Mouse (Mus musculus) midbrain, embryonic 14.5 days (tissue): ENCODE data around the gene Cep57l1. TPM values are rescaled to one million over a fixed set of nuclear protein-coding genes. Genes with fewer than 3 reads are reported as not detected.

ENCODE experiments used
- ATAC-seq: fragments of 200-750 bp; cut with Nextera tagmentation; 2 replicates; pipeline ENCODE4 v1.8.0; 2017; ENCODE audit warnings: moderate number of reproducible peaks, moderate library complexity; ENCODE audit not compliant: low FRiP score, low TSS enrichment
- DNase-seq: peaks from one replicate; pipeline ENCODE4 v3.0.0-alpha.2; 2015
- H3K27ac ChIP-seq: fragments of 300-500 bp; sonication (generic); replicated peaks from 2 replicates; pipeline ENCODE4 v1.5.1; 2014; ENCODE audit warnings: mild to moderate bottlenecking, low read depth, low read length, moderate library complexity
- H3K27me3 ChIP-seq: fragments of 300-500 bp; sonication (generic); 2 replicates; pipeline ENCODE4 v1.6.1; 2014; ENCODE audit warnings: low read length, control low read depth, mixed read lengths; ENCODE audit not compliant: control insufficient read depth, insufficient read depth
- H3K36me3 ChIP-seq: fragments of 300-500 bp; sonication (generic); 2 replicates; pipeline ENCODE4 v1.6.1; 2014; ENCODE audit warnings: low read length, control low read depth; ENCODE audit not compliant: control insufficient read depth, insufficient read depth
- H3K4me1 ChIP-seq: fragments of 300-500 bp; sonication (generic); 2 replicates; pipeline ENCODE4 v1.6.1; 2014; ENCODE audit warnings: mild to moderate bottlenecking, antibody characterized with exemption, low read length, control low read depth; ENCODE audit not compliant: control insufficient read depth, insufficient read depth
- H3K4me2 ChIP-seq: fragments of 300-500 bp; sonication (generic); 2 replicates; pipeline ENCODE4 v1.6.1; 2014; ENCODE audit warnings: mild to moderate bottlenecking, low read length, moderate library complexity
- H3K4me3 ChIP-seq: fragments of 300-500 bp; sonication (generic); replicated peaks from 2 replicates; pipeline ENCODE4 v1.5.1; 2014; ENCODE audit warnings: low read depth, low read length
- H3K9ac ChIP-seq: fragments of 300-500 bp; sonication (generic); replicated peaks from 2 replicates; pipeline ENCODE4 v1.6.1; 2014; ENCODE audit warnings: mild to moderate bottlenecking, low read length, moderate library complexity
- H3K9me3 ChIP-seq: fragments of 300-500 bp; sonication (generic); 2 replicates; pipeline ENCODE4 v1.6.1; 2016; ENCODE audit warnings: low read length, control low read depth, mixed read lengths; ENCODE audit not compliant: control insufficient read depth
- WGBS: fragments of 180-500 bp; shearing (Covaris S2); extraction: QIAGEN DNeasy Blood & Tissue Kit; methylation state at CpG from one replicate; pipeline ENCODE4 v1.1.7; 2014; 5-methylcytosine and 5-hydroxymethylcytosine counted together
- polyA plus RNA-seq: library from polyadenylated mRNA; unstranded; fragments of >200 nt; fragmentation: Nextera tagmentation; extraction: Ambion mirVana; gene quantifications from 2 replicates; pipeline ENCODE4 v1.2.1, GENCODE M21; 2014

The Cep57l1 gene
- polyA plus RNA-seq, 1 experiment from 2014 or later: 16.3 TPM

GRCm38 (mm10) chr10:41711467-41711866, 98.2 kb downstream of the Cep57l1 start:
- H3K27ac ChIP-seq: no peak overlapping the region
- DNase-seq (no peak), ATAC-seq (no peak)
- no peaks in the 10 kb centered on the region for H3K9me3 ChIP-seq
- H3K27me3 ChIP-seq: no peaks in the 10 kb centered on the region
- H3K36me3 ChIP-seq: no peaks in the 10 kb centered on the region
- 29% methylated on average over 7 of the region's 7 CpGs for WGBS
- H3K4me1 ChIP-seq: no peaks in the 10 kb centered on the region
- H3K9ac ChIP-seq: no peak overlapping the region
- no peak overlapping the region for H3K4me2 ChIP-seq
- H3K4me3 ChIP-seq: no peak overlapping the region

DNA sequence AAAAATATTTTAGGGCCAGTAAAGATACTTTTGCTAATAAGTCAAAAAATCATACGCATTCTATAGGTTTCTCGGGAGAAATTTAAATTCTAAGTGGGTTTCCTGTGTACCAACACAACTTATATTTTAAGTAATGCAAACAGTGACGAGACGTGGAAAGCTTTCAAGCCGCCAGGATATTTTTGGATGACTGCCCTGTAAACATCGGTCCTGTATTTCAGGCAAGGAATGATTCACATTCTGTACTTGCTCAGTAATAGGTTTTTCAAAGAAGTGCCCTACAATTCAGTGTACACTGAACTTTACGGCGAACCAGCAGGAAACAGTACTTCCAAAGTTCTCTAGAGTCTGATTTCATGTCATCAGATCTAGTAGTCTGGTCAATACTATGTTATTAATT, 98.9 kb downstream of the Cep57l1 start:
- H3K27me3 ChIP-seq: no peaks in the 10 kb centered on the region
- no peak for DNase-seq
- H3K36me3 ChIP-seq: no peaks in the 10 kb centered on the region
- H3K27ac ChIP-seq: no peak overlapping the region
- no peak overlapping the region for H3K4me2 ChIP-seq
- no peak for ATAC-seq
- WGBS: 95% methylated on average over 8 of the region's 8 CpGs
- no peak overlapping the region for H3K9ac ChIP-seq
- no peaks in the 10 kb centered on the region for H3K4me1 ChIP-seq
- H3K4me3 ChIP-seq: no peak overlapping the region
- H3K9me3 ChIP-seq: no peaks in the 10 kb centered on the region

- no peak overlapping the region for H3K4me2 ChIP-seq
- 96% methylated on average over 8 of the region's 8 CpGs for WGBS
- no peaks in the 10 kb centered on the region for H3K36me3 ChIP-seq
- H3K4me1 ChIP-seq: no peaks in the 10 kb centered on the region
- ATAC-seq: no peak
- no peak overlapping the region for H3K27ac ChIP-seq
- no peak overlapping the region for H3K9ac ChIP-seq
- no peak for DNase-seq
- H3K4me3 ChIP-seq: no peak overlapping the region
- H3K9me3 ChIP-seq: no peaks in the 10 kb centered on the region
- H3K27me3 ChIP-seq: no peaks in the 10 kb centered on the region
Observed at GRCm38 (mm10) chr10:41709341-41709740, 100.3 kb downstream of the Cep57l1 start.

DNA sequence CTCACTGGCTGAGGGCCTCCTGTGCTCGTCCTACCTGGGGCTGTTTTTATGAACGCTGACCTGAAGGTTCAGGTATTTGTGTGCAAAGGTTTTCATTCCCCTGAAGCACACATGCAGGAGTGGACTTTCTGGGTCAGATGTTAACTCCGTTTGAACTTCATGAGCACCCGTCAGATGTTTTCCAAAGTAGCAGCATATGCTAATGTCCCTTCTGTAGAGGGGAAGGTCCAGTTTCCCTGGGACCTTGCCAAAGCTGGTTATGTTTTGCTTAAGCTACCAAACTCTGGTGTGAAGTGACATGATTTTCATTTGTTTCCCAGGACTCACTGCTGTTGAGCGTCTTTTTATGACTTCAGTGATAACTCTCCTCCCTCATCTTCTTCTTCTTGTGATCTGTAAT, 110.0 kb downstream of the Cep57l1 start:
- WGBS: 91% methylated on average over 5 of the region's 5 CpGs
- Histone ChIP-seq H3K27ac (no peak overlapping the region), H3K4me3 (no peak overlapping the region)

DNA sequence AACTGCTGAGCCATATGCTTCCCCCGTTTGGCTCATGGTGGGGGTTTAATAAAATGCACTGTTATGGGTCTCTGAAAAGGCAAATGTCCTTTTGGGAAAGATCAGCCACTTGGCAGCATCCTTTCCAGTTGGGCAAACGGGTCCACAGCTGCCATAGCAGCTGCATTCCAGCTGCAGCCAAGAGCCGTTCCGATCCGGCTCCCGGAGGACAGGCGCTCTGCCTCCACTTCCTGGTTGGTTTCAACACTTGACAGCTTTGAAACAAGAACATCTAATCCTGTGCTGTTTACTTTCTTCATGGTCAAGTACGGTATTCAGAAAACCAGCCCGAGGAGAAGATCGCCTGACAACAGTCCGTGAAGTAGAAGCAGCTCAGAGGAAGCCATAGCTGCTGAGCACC, 112.6 kb downstream of the Cep57l1 start:
- no peaks in the 10 kb centered on the region for H3K4me1 ChIP-seq
- 88% methylated on average over 11 of the region's 11 CpGs for WGBS

More for the DNA sequence above, 110.0 kb downstream of the Cep57l1 start:
- Histone ChIP-seq H3K4me1 (no peaks in the 10 kb centered on the region), H3K27me3 (no peaks in the 10 kb centered on the region), H3K9me3 (no peaks in the 10 kb centered on the region), H3K36me3 (no peaks in the 10 kb centered on the region), H3K9ac (no peak overlapping the region), H3K4me2 (no peak overlapping the region)
- no peak for ATAC-seq
- DNase-seq: no peak

GRCm38 (mm10) chr10:41690978-41691377, 118.7 kb downstream of the Cep57l1 start:
- no peaks in the 10 kb centered on the region for H3K27me3 ChIP-seq
- H3K27ac ChIP-seq: no peak overlapping the region
- no peak overlapping the region for H3K9ac ChIP-seq
- ATAC-seq: no peak
- H3K4me1 ChIP-seq: no peaks in the 10 kb centered on the region
- H3K36me3 ChIP-seq: no peaks in the 10 kb centered on the region
- H3K4me3 ChIP-seq: no peak overlapping the region
- H3K4me2 ChIP-seq: no peak overlapping the region
- 48% methylated on average over 4 of the region's 4 CpGs for WGBS
- H3K9me3 ChIP-seq: no peaks in the 10 kb centered on the region
- no peak for DNase-seq

More for the DNA sequence above, 112.6 kb downstream of the Cep57l1 start:
- Histone ChIP-seq H3K27ac (no peak overlapping the region), H3K9ac (no peak overlapping the region), H3K9me3 (no peaks in the 10 kb centered on the region), H3K4me3 (no peak overlapping the region), H3K27me3 (no peaks in the 10 kb centered on the region), H3K36me3 (no peaks in the 10 kb centered on the region), H3K4me2 (no peak overlapping the region)
- ATAC-seq: no peak
- DNase-seq: no peak

GRCm38 (mm10) chr10:41689941-41690887, 119.5 kb downstream of the Cep57l1 start:
- H3K9me3 ChIP-seq: no peaks in the 10 kb centered on the region
- H3K27ac ChIP-seq: no peak overlapping the region
- DNase-seq (peak; percentile 89), ATAC-seq (no peak)
- H3K4me3 ChIP-seq: peak overlapping the region; percentile 36
- WGBS: 22% methylated on average over 24 of the region's 24 CpGs
- H3K4me2 ChIP-seq: peak overlapping the region; percentile 74
- H3K27me3 ChIP-seq: no peaks in the 10 kb centered on the region
- no peaks in the 10 kb centered on the region for H3K36me3 ChIP-seq
- no peaks in the 10 kb centered on the region for H3K4me1 ChIP-seq
- peak overlapping the region; percentile 42; the same call in 1 of the 2 replicates for H3K9ac ChIP-seq

DNA sequence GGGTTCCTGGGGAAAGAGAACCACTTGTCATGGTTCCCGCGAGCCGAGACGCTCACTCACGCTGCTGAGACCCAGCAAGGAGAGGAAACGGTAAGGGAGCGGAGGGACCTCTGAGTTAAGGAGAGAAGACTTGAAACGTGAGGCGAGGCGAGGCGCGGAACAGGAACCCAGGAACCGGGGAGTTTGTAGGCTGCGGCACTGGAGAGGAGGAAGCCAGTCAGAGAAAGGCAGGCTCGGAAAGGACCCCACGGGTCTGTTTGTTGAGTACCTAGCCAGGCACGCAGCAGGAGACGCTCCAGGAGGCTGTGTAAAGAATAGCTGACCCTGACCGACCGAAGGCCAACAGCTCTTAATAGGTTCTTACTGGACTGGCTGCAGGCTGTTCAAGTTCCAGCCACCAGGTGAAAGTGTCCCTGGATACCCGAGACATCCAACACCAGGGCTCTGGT, 125.1 kb downstream of the Cep57l1 start:
- Histone ChIP-seq H3K36me3 (no peaks in the 10 kb centered on the region), H3K4me1 (no peaks in the 10 kb centered on the region), H3K4me3 (no peak overlapping the region), H3K4me2 (no peak overlapping the region), H3K9ac (no peak overlapping the region), H3K9me3 (no peaks in the 10 kb centered on the region), H3K27ac (no peak overlapping the region), H3K27me3 (peaks cover 8% of the 10 kb centered on the region; the same call in 1 of the 2 replicates)
- ATAC-seq: no peak
- DNase-seq: no peak
- 7% methylated on average over 21 of the region's 21 CpGs for WGBS
